Mouse (Mus musculus) layer of hippocampus, adult 6 months (tissue): Measurements from ENCODE around the gene Rhbdl2. TPM values are rescaled to one million over a fixed set of nuclear protein-coding genes. Genes with fewer than 3 reads are reported as not detected.

Source experiments
- long read RNA-seq, 2 experiments: library from polyadenylated mRNA; unstranded; transcript quantifications; one replicate each; pipeline ENCODE4 v2.0.0; 2019 to 2020
- polyA plus RNA-seq: library from polyadenylated mRNA; unstranded; fragments of <200 nt; fragmentation: Nextera tagmentation; gene quantifications from 2 replicates; pipeline ENCODE4 v1.2.3, GENCODE M21; 2021

Gene Rhbdl2
- 0.16 and 0.28 TPM in 2 replicates for polyA plus RNA-seq
- long read RNA-seq, experiment 1: 0 reads
- long read RNA-seq, experiment 2, partial matches to known transcripts: 0 of 1 reads
- long read RNA-seq, experiment 2, other reads (novel, unspliced or antisense): 1 of 1 reads

GRCm38 (mm10) chr4:123787191-123787985 lies at the start of gene Rhbdl2:
Gene Rhbdl2 (plus strand): TSS chr4:123787874.

GRCm38 (mm10) chr4:123750152-123750651 lies 37.5 kb upstream of the Rhbdl2 start, which contains the start of gene Akirin1:
Gene Akirin1 (minus strand): TSS chr4:123750345.

GRCm38 (mm10) chr4:123859379-123859778 lies 71.7 kb downstream of the Rhbdl2 start, which contains the start of gene 4933427I04Rik:
Gene 4933427I04Rik (plus strand): TSS chr4:123859679.

Other genes with a start within 250 kb of the Rhbdl2 start
- 22.6 and 25.1 TPM in 2 replicates for gene Macf1, start 103.5 kb upstream of the Rhbdl2 start, polyA plus RNA-seq
- gene Ndufs5, start 69.7 kb upstream of the Rhbdl2 start, polyA plus RNA-seq: 1,264 and 1,286 TPM in 2 replicates
- gene Akirin1, start 37.5 kb upstream of the Rhbdl2 start, polyA plus RNA-seq: 73.2 and 75.2 TPM in 2 replicates
- gene 4933427I04Rik, start 71.8 kb downstream of the Rhbdl2 start, polyA plus RNA-seq: 0.08 and 0.14 TPM in 2 replicates
- 27.9 and 32.8 TPM in 2 replicates for gene Mycbp, start 117.0 kb downstream of the Rhbdl2 start, polyA plus RNA-seq
- 11.3 and 12.0 TPM in 2 replicates for gene Rragc, start 129.6 kb downstream of the Rhbdl2 start, polyA plus RNA-seq
- gene 4930535I16Rik, start 130.1 kb downstream of the Rhbdl2 start, polyA plus RNA-seq: not detected in 2 replicates